10 mouse cellular contexts compared by ENCODE assay signal in the genomic region with DNA sequence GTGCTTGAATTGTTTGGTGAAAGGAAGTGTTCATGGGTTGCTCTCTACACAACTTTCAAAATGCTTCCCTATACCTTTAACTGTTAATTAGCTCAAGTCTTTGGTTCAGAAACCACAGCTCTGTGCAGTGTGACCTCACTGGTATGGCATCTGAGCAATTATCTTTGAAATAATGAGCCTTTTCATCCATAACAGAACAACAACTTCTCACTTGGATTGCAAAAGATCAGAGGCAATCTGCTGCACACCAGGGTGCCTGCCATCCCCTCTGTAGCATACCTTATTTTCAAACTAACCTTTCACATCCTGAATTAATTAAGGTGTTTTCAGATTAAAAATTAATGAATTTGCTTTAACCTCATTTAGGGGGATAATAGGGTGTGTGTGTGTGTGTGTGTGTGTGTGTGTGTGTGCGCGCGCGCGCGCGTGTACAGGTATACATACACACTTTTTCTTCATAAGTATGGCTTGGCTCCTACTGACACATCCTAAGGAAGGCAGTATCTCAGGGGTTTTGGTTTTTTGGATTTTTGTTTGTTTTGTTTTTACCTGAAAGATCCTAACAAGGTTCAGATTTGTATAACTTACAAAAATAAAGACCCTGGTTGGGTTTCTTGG.
A peak's percentile ranks its signal among the peaks of the same experiment; 100 is the strongest.
DNase-seq lines count a peak whose midpoint lies in the region; ATAC-seq and TF ChIP-seq lines count a peak whose summit lies in the region.
"Had no signal": no experiment of that assay in that cellular context is flagged by ENCODE, and none has a peak within 500 bp of the region (broad histone marks: within the 10 kb centered on the region; RNA-seq: fewer than 3 reads in every experiment).

No protein-coding gene starts in this region.

- H3K4me1 ChIP-seq in ES-E14 (ENCODE audit: control insufficient read depth in 2 of 2, insufficient read depth in 2 of 2, low read length in 2 of 2, poor library complexity in 1 of 2), result no peaks in the 10 kb centered on the region
- H3K4me1 ChIP-seq in forebrain, embryonic 12.5 days, result no peaks in the 10 kb centered on the region; the same call in 1 of the 2 replicates
- H3K4me1 ChIP-seq in midbrain, embryonic 12.5 days, result peaks cover 2% of the 10 kb centered on the region; the same call in 1 of the 2 replicates

- DNase-seq in embryo, embryonic 10 days (ENCODE audit: low spot score), result peak; percentile 12
- no peak for DNase-seq in embryo, embryonic 9.5 days (ENCODE audit: extremely low spot score)
- DNase-seq in ES-E14 (ENCODE audit: low read depth, low spot score), result peak; percentile 34
- DNase-seq in left cerebral cortex, postnatal 25 days (ENCODE audit: low spot score in 2 of 2), result no peak
- no peak for DNase-seq in adrenal gland, adult 8-10 months
- DNase-seq: kidney, adult 11 months had no signal

- no peaks in the 10 kb centered on the region for H3K9me3 ChIP-seq in ES-E14 (ENCODE audit: control insufficient read depth, insufficient read depth, low read depth, low read length)
- no peaks in the 10 kb centered on the region for H3K9me3 ChIP-seq in forebrain, embryonic 12.5 days
- no peaks in the 10 kb centered on the region for H3K9me3 ChIP-seq in midbrain, embryonic 12.5 days

- intact Hi-C loops in left cerebral cortex, postnatal 25 days (cut with DNase I), result no loop called here

- in situ Hi-C loops in ES-E14 (cut with MboI; ENCODE audit: low sequenced_read_pairs in 2 of 2, unreplicated experiment in 2 of 2), result no loop called here

- ATAC-seq in forebrain, embryonic 12.5 days (ENCODE audit: low FRiP score), result peak; percentile 89
- ATAC-seq in midbrain, embryonic 12.5 days (ENCODE audit: low FRiP score, low read depth), result peak; percentile 67
- no peak for ATAC-seq in megakaryocyte, adult 5-6 weeks (ENCODE audit: poor library complexity, severe bottlenecking)

- H3K27me3 ChIP-seq in forebrain, embryonic 12.5 days, result no peaks in the 10 kb centered on the region
- H3K27me3 ChIP-seq in midbrain, embryonic 12.5 days, result no peaks in the 10 kb centered on the region

- H3K36me3 ChIP-seq in ES-E14 (ENCODE audit: control insufficient read depth, insufficient read depth, low read length, poor library complexity, severe bottlenecking), result no peaks in the 10 kb centered on the region
- H3K36me3 ChIP-seq in forebrain, embryonic 12.5 days (replicated peaks), result no peaks in the 10 kb centered on the region
- no peaks in the 10 kb centered on the region for H3K36me3 ChIP-seq in midbrain, embryonic 12.5 days

- 57% methylated on average over 7 of the region's 7 CpGs for WGBS in forebrain, embryonic 12.5 days
- 90% methylated on average over 7 of the region's 7 CpGs for WGBS in midbrain, embryonic 12.5 days

- H3K4me2 ChIP-seq in forebrain, embryonic 12.5 days, result no peak overlapping the region
- no peak overlapping the region for H3K4me2 ChIP-seq in midbrain, embryonic 12.5 days (replicated peaks)

- no peak overlapping the region for H3K9ac ChIP-seq in ES-E14 (ENCODE audit: insufficient read depth, low read depth, low read length, poor library complexity, severe bottlenecking)
- H3K9ac ChIP-seq in forebrain, embryonic 12.5 days, result no peak overlapping the region
- no peak overlapping the region for H3K9ac ChIP-seq in midbrain, embryonic 12.5 days (replicated peaks)

- no peak overlapping the region for H3K27ac ChIP-seq in ES-E14 (ENCODE audit: insufficient read depth, low read depth, low read length, poor library complexity, severe bottlenecking)
- no peak overlapping the region for H3K27ac ChIP-seq in forebrain, embryonic 12.5 days
- H3K27ac ChIP-seq in midbrain, embryonic 12.5 days (replicated peaks), result no peak overlapping the region
- H3K27ac ChIP-seq: macrophage had no signal

- no peak overlapping the region for H3K4me3 ChIP-seq in ES-E14 (ENCODE audit: insufficient read depth in 1 of 2, low read depth in 1 of 2, low read length in 2 of 2, poor library complexity in 1 of 2, severe bottlenecking in 1 of 2)
- H3K4me3 ChIP-seq in forebrain, embryonic 12.5 days (replicated peaks), result no peak overlapping the region
- H3K4me3 ChIP-seq in midbrain, embryonic 12.5 days, result no peak overlapping the region

TF ChIP-seq in ES-E14, 5 proteins besides CTCF, POLR2A, EP300 and RAD21:
- no peak for TF ChIP-seq HCFC1 (IDR thresholded peaks at IDR 0.05; ENCODE audit: borderline replicate concordance, insufficient read depth, low read length)
- TF ChIP-seq ZC3H11A (IDR thresholded peaks at IDR 0.05; ENCODE audit: borderline replicate concordance, low read depth, low read length), result no peak
- no peak for TF ChIP-seq MAFK (IDR thresholded peaks at IDR 0.05; ENCODE audit: insufficient read depth, low read depth, low read length)
- TF ChIP-seq ZNF384 (IDR thresholded peaks at IDR 0.05; ENCODE audit: low read depth, low read length), result no peak
- TF ChIP-seq CHD2 (IDR thresholded peaks at IDR 0.05; ENCODE audit: low read depth, low read length), result no peak

Comparison
In these comparisons a context has a peak if more than half of its experiments do, and no peak if none do; other contexts are left out.
1. DNase-seq: peak in embryo, embryonic 10 days (single experiment) and ES-E14 (single experiment); none in embryo, embryonic 9.5 days (single experiment), left cerebral cortex, postnatal 25 days (0 of 2) and adrenal gland, adult 8-10 months (single experiment).